Mouse (Mus musculus) forebrain, embryonic 13.5 days (tissue): Measurements from ENCODE around the gene Arid1b. TPM values are rescaled to one million over a fixed set of nuclear protein-coding genes. Genes with fewer than 3 reads are reported as not detected.

Experiments
- ATAC-seq: fragments of 200-750 bp; cut with Nextera tagmentation; 2 replicates; pipeline ENCODE4 v1.8.0; 2017
- H3K27ac ChIP-seq: fragments of 300-500 bp; sonication (generic); 2 replicates; pipeline ENCODE4 v1.5.1; 2015; ENCODE audit warnings: inconsistent platforms, mild to moderate bottlenecking, moderate library complexity
- H3K27me3 ChIP-seq: fragments of 300-500 bp; sonication (generic); 2 replicates; pipeline ENCODE4 v1.6.1; 2015; ENCODE audit warnings: mild to moderate bottlenecking, inconsistent platforms
- H3K36me3 ChIP-seq: fragments of 300-500 bp; sonication (generic); 2 replicates; pipeline ENCODE4 v1.6.1; 2015; ENCODE audit warnings: mild to moderate bottlenecking, inconsistent platforms; ENCODE audit not compliant: poor library complexity, severe bottlenecking
- H3K4me1 ChIP-seq: fragments of 300-500 bp; sonication (generic); 2 replicates; pipeline ENCODE4 v1.6.1; 2015; ENCODE audit warnings: inconsistent platforms
- H3K4me2 ChIP-seq: fragments of 300-500 bp; sonication (generic); 2 replicates; pipeline ENCODE4 v1.6.1; 2015; ENCODE audit warnings: inconsistent platforms, mild to moderate bottlenecking, moderate library complexity
- H3K4me3 ChIP-seq: fragments of 300-500 bp; sonication (generic); 2 replicates; pipeline ENCODE4 v1.5.1; 2015; ENCODE audit warnings: mild to moderate bottlenecking, inconsistent platforms
- H3K9ac ChIP-seq: fragments of 300-500 bp; sonication (generic); 2 replicates; pipeline ENCODE4 v1.6.1; 2015; ENCODE audit warnings: mild to moderate bottlenecking, inconsistent platforms
- H3K9me3 ChIP-seq: fragments of 300-500 bp; sonication (generic); replicated peaks from 2 replicates; pipeline ENCODE4 v1.6.1; 2016; ENCODE audit warnings: inconsistent platforms
- WGBS: fragments of 180-500 bp; shearing (Covaris S2); methylation state at CpG from one replicate; pipeline ENCODE4 v1.1.7; 2015; 5-methylcytosine and 5-hydroxymethylcytosine counted together
- polyA plus RNA-seq: library from polyadenylated mRNA; unstranded; fragments of >200 nt; fragmentation: Nextera tagmentation; extraction: Ambion mirVana; gene quantifications from 2 replicates; pipeline ENCODE4 v1.2.1, GENCODE M21; 2015

Gene Arid1b
- polyA plus RNA-seq, 1 experiment from 2014 or later, result 11.7 TPM

DNA sequence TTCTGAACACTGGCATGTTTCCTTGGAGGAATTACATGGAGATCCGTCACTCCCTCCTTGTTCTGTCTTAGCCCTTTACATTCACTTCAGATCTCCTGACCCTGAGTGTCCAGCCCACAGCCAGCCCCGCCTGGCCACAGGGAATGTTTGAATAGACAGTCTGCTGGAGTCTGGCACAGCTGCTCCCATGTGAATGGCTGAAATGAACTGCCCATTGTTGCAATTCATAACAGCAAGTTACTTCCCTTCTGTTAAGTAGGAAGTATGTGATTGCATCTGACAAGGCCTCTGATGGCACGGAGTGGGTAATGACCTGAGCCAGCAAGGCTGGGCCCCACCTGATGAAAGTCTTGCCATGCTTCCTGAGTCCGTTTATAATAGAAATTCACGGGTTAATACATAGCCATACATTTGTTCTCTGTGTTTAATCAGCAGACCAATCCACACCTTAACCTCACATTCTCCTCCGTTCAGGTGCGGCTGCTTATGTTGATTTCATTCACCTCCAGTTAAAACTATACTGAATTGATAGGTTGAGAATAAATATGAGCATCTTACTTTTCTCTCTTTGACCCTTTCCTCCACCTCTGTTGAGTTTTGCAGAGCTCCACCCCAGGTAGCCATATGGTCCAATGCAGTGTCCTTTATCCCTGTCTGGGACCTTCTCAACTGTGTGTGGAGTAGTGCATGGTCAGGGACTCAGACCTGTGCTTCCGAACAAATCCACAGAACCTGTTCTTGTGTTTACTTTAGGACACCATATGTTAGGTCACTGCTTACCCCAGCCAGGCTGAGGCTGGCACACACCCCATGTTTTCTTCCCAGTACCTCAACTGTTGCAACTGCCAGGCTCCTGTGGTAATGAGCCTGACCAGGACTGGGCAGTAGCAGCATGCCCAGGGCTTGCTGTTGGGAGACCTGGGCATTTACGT lies 299.8 kb downstream of the Arid1b start:
- Histone ChIP-seq H3K9me3 (no peaks in the 10 kb centered on the region), H3K27me3 (no peaks in the 10 kb centered on the region), H3K4me2 (no peak overlapping the region), H3K36me3 (peaks cover 14% of the 10 kb centered on the region), H3K4me1 (peaks cover 48% of the 10 kb centered on the region), H3K27ac (peak overlapping the region; percentile 84), H3K4me3 (no peak overlapping the region), H3K9ac (no peak overlapping the region)
- ATAC-seq, result 0 out of 2 replicates have a peak, but pooled peaks have one; percentile 33
- WGBS, result 50% methylated on average over 9 of the region's 9 CpGs

DNA sequence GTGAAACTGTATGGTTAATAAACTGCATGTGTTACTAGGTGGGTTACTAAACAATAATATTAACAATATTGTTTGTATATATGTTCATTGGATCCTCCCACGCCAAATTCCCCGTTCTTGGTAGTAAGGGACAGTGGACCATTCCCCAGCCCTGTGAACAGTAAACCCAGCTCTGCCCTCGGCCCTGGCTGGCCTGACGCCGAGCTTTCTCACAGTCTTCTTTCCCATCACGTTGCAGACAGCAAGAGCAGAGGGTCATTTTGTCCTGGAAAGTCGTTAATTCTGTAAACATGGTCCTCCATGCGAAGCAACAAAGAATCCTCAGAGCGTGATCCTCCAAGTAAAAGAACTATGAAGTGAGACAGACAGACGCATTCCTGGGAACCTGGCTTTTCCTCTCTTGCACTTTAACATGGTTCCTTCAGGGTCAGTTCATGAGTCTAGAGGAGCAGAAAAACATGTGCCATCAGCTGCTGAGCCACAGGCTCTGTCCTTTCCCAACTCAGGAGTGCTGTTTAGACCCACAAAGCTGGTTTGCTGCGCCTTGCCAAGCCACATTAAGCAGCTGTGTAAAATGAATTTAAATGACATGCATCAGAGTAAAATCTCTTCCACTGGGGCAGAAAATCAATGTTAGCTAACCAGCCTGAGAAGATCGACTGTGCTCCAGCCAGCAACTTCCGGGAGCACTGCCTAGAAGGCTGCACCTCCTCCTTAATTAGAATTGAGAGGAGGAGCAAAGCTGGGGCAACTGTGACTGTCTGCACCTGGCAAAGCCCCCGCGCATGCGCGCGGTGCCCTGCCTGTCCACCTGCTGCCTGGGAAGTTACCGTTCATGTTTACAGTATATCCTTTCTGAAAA lies 301.2 kb downstream of the Arid1b start:
- WGBS, result 59% methylated on average over 19 of the region's 19 CpGs

DNA sequence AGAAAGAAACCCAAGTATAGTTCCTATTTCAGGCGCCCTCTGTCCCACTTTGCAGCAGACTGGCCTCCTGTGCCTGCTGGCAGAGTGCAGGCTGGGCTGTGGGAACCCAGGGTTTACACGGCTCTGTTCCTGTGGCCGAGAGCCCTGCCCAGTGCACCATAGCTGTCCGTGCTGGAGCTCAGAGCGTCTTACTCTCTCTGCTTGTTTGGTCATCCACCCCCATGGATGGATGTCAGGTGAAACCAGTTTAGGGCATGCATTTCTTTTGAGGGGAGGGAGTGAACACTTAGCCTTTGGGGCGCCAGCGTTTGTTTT lies 301.8 kb downstream of the Arid1b start:
- H3K27ac ChIP-seq, result peak overlapping the region; percentile 84
- WGBS, result 66% methylated on average over 7 of the region's 7 CpGs
- 0 out of 2 replicates have a peak overlapping the region, but pooled peaks have one; percentile 14 for H3K4me2 ChIP-seq
- H3K27me3 ChIP-seq, result no peaks in the 10 kb centered on the region
- no peak overlapping the region for H3K9ac ChIP-seq
- no peak overlapping the region for H3K4me3 ChIP-seq
- peak; percentile 54 for ATAC-seq
- H3K36me3 ChIP-seq, result peaks cover 8% of the 10 kb centered on the region
- peaks cover 60% of the 10 kb centered on the region for H3K4me1 ChIP-seq
- H3K9me3 ChIP-seq, result no peaks in the 10 kb centered on the region

More for the DNA sequence above, 301.2 kb downstream of the Arid1b start:
- peak; percentile 68 for ATAC-seq
- Histone ChIP-seq H3K27me3 (no peaks in the 10 kb centered on the region), H3K36me3 (peaks cover 14% of the 10 kb centered on the region), H3K9me3 (no peaks in the 10 kb centered on the region), H3K9ac (no peak overlapping the region), H3K27ac (peak overlapping the region; percentile 84), H3K4me1 (peaks cover 60% of the 10 kb centered on the region), H3K4me3 (no peak overlapping the region), H3K4me2 (0 out of 2 replicates have a peak overlapping the region, but pooled peaks have one; percentile 14)

DNA sequence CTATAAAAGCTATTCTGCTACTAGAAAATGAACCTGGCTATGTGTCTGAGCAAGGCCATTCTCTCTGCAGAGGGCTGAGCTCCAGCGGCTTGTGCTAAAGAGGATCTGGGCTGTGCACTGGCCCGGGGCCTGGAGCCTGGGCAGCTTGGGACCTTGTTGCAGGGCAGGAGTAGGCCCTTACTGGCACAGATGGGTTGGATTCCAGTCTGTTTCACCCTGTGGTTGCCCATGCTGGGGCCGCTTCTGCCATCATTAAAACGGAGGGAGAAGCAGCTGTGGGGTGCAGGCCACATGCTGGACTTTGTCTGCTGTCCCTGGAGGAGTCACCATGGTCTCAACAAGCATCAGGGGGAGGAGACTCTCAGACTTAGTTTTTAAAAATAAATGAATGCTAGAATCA lies 303.4 kb downstream of the Arid1b start:
- no peak overlapping the region for H3K9ac ChIP-seq
- peaks cover 60% of the 10 kb centered on the region for H3K4me1 ChIP-seq
- H3K27me3 ChIP-seq, result no peaks in the 10 kb centered on the region
- ATAC-seq, result no peak
- 84% methylated on average over 4 of the region's 4 CpGs for WGBS
- no peak overlapping the region for H3K27ac ChIP-seq
- no peaks in the 10 kb centered on the region for H3K9me3 ChIP-seq
- no peaks in the 10 kb centered on the region for H3K36me3 ChIP-seq
- H3K4me3 ChIP-seq, result no peak overlapping the region
- H3K4me2 ChIP-seq, result no peak overlapping the region

DNA sequence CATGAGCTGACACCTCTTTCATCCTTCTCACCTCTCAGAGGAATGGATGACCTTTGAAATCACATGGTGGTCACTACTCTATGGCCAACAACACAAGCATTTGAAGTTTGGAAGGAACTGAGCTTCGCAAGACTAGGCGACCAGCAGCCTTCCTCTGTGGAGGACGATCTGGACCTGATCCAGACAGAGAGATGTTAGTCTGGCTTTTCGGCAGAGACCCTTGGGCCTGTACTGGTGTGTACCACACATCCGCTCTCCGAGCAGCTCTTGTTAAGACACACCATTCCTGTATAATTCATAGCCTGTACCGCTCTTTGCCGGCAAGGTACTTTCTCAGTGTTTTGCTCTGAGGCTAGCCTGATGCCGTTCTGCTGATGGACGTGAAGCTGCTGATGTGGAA lies 303.9 kb downstream of the Arid1b start:
- Histone ChIP-seq H3K27me3 (no peaks in the 10 kb centered on the region), H3K4me3 (no peak overlapping the region), H3K9ac (no peak overlapping the region), H3K27ac (no peak overlapping the region), H3K4me2 (no peak overlapping the region), H3K9me3 (no peaks in the 10 kb centered on the region), H3K36me3 (no peaks in the 10 kb centered on the region), H3K4me1 (peaks cover 60% of the 10 kb centered on the region)
- no peak for ATAC-seq
- WGBS, result 91% methylated on average over 10 of the region's 10 CpGs

DNA sequence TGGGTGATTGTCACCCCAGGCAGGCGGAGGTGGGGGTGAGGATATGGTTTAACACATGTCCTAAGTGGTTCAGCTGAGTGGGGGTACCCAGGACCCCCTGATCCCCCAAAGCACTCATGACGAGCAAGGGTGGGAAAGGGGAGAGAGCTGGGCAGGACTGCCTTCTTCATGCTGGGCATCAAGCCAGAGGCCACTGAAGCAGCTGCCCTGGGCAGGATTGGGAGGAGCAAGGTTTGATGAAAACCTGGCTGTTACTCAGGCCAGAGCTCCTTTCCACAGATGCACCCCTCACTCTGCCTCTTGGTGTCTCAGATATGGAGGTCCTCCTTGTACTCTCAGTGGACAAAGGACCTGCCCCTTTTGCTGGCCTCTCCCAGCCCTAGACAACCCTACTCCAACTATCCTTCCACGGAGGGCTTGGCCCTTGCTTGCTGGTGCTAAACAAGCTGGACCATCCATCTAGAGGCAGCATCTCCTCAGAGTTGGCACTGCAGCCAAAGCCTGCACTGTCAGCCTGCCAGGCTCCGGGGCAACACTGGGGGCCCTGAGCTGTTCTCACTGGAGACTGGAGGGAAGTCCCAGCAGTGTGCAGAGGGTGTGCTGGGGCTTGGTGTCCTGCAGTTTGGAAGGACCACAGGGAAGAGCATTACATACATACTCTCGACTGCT lies 304.9 kb downstream of the Arid1b start:
- no peak overlapping the region for H3K4me3 ChIP-seq
- H3K9ac ChIP-seq, result no peak overlapping the region; the same call in 1 of the 2 replicates
- no peaks in the 10 kb centered on the region for H3K36me3 ChIP-seq
- ATAC-seq, result no peak
- WGBS, result 80% methylated on average over 5 of the region's 5 CpGs
- H3K27me3 ChIP-seq, result no peaks in the 10 kb centered on the region
- no peak overlapping the region for H3K27ac ChIP-seq
- no peaks in the 10 kb centered on the region for H3K9me3 ChIP-seq
- H3K4me2 ChIP-seq, result no peak overlapping the region
- H3K4me1 ChIP-seq, result peaks cover 53% of the 10 kb centered on the region

DNA sequence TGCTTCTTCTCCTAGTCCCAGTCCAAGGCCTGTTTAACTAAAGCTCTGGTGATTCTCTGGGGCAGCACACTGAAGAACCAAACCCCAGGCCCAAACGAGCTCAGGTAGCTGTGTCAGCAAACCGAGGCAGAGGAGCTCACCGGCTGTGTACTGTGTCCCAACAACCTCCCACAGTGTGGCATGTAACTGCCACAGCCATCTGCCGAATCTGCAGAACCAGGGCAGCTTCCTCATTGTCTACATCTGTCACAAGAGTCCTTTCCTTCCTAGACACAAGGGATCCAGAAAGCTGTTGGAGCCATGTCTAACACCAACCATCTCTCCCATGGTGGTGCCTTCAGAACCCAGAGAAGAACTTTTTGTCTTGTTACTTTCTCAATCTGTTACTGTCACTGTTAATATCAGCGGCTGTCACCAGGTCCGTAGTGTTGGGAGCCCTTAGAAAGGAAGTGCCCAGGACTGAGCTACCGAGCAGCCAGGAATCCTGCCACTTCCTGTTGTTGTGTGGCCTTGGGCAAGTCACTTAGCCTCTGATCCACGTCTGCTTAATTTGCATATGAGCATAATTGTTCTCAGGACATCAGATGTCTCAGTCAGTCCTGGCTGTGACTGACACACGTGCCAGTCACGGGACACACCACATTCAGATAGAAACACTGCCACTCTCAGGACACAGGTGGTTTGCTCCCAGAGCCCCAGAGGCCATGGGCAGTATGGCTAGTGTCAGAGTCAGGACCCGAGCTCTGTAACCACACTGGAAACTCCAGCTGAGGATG lies 309.0 kb downstream of the Arid1b start:
- ATAC-seq, result no peak
- 72% methylated on average over 11 of the region's 11 CpGs for WGBS
- H3K4me2 ChIP-seq, result no peak overlapping the region
- peaks cover 16% of the 10 kb centered on the region for H3K4me1 ChIP-seq
- H3K27ac ChIP-seq, result no peak overlapping the region
- no peaks in the 10 kb centered on the region for H3K9me3 ChIP-seq
- H3K4me3 ChIP-seq, result no peak overlapping the region
- H3K36me3 ChIP-seq, result peaks cover 21% of the 10 kb centered on the region
- H3K9ac ChIP-seq, result no peak overlapping the region
- H3K27me3 ChIP-seq, result no peaks in the 10 kb centered on the region

DNA sequence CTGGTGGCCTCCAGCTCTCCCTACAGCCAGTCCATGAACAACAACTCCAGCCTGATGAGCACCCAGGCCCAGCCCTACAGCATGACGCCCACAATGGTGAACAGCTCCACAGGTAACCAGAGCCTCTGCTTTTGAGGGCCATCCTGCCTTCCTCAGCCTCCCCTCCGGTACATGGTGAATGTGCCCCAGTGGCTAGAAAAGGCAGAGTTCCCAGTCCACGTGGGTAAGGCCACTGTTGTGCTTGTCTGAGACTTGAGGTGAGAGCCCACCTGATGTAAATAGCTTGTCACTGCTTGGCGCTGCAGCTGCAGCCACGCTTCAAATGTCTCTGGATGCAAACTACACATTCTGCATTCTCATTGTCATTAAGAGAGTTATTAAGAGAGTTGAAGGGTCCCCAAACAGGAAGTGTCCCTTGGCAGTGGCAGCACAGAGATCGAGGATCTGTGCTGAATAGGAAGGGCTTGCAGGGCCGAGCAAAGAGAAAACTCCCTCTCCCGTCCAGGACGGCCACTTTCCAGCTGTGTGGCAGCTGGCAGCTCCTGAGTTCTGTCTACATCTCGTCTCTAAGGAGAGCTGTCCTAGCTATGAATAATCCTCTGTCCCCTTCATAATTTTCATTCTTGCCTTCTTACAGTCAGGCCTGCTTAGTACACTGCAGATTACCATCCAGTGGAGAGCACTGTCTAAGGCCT lies 311.8 kb downstream of the Arid1b start:
- no peak overlapping the region for H3K4me2 ChIP-seq
- H3K27ac ChIP-seq, result no peak overlapping the region
- ATAC-seq, result no peak
- H3K4me3 ChIP-seq, result no peak overlapping the region
- no peak overlapping the region for H3K9ac ChIP-seq
- H3K36me3 ChIP-seq, result peaks cover 22% of the 10 kb centered on the region
- H3K9me3 ChIP-seq, result no peaks in the 10 kb centered on the region
- H3K27me3 ChIP-seq, result no peaks in the 10 kb centered on the region
- peaks cover 24% of the 10 kb centered on the region for H3K4me1 ChIP-seq
- WGBS, result 84% methylated on average over 10 of the region's 10 CpGs

DNA sequence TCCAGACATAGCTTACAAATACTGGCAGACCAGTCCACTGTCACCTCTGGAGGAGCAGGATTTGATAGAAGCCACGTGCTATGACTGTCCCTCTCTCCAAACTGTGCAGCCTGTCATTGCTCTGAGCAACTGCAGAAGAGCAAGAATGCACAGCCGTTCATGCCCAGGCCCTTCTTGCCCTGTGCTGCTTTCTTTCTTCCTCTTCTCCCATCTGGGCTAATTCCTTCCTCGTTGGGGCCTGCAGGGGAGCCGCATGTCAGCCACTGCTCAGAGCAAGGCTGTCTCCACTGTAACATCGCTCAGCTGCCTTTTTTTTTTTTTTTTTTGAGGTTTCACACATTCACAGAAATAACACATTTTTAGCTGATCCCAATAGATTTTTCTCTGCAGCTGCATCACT lies 315.8 kb downstream of the Arid1b start:
- H3K9me3 ChIP-seq, result no peaks in the 10 kb centered on the region
- peak overlapping the region; percentile 77 for H3K27ac ChIP-seq
- peaks cover 43% of the 10 kb centered on the region for H3K4me1 ChIP-seq
- no peak overlapping the region for H3K4me3 ChIP-seq
- peaks cover 32% of the 10 kb centered on the region for H3K36me3 ChIP-seq
- H3K27me3 ChIP-seq, result no peaks in the 10 kb centered on the region
- 9% methylated on average over 5 of the region's 5 CpGs for WGBS
- peak overlapping the region; percentile 21; the same call in 1 of the 2 replicates for H3K9ac ChIP-seq
- peak; percentile 78 for ATAC-seq
- peak overlapping the region; percentile 25 for H3K4me2 ChIP-seq

DNA sequence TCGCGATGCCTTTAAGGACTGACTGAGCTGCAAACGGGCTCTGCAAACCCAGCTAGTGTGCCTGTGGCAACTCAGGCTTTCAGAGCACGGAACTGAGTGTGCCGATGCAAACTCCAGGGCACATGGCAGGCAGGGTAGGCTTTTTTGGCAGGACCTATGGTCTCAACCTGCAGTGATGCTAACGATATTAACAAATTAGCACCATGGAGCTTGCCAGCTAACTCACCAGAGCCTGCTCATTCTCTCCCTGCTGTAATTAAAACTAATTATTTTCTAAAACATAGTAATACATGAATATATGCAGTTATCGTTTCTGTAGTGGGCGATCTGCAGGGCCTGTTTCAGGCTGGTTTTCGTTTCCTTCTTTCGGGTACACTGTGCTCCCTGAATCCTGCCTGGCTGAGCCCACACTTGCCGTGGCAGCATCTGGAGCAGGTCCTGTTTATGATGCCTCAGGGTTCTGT lies 316.3 kb downstream of the Arid1b start:
- H3K9ac ChIP-seq, result peak overlapping the region; percentile 37; the same call in 1 of the 2 replicates
- no peak overlapping the region for H3K4me3 ChIP-seq
- H3K9me3 ChIP-seq, result no peaks in the 10 kb centered on the region
- H3K4me2 ChIP-seq, result peak overlapping the region; percentile 12
- H3K27me3 ChIP-seq, result no peaks in the 10 kb centered on the region
- ATAC-seq, result peak; percentile 78
- H3K27ac ChIP-seq, result peak overlapping the region; percentile 77
- H3K4me1 ChIP-seq, result peaks cover 43% of the 10 kb centered on the region
- peaks cover 32% of the 10 kb centered on the region for H3K36me3 ChIP-seq
- WGBS, result 38% methylated on average over 11 of the region's 11 CpGs
